Mouse (Mus musculus) liver, embryonic 14.5 days (tissue): ENCODE data around the gene Mitf. TPM values are rescaled to one million over a fixed set of nuclear protein-coding genes. Genes with fewer than 3 reads are reported as not detected.
A peak's percentile ranks its signal among the peaks of the same experiment; 100 is the strongest.

Experiments used
- ATAC-seq: fragments of 200-750 bp; cut with Nextera tagmentation; 2 replicates; pipeline ENCODE4 v1.8.0; 2017; ENCODE audit warnings: moderate number of reproducible peaks, mild to moderate bottlenecking, moderate library complexity; ENCODE audit not compliant: insufficient read depth
- DNase-seq, 3 experiments: peaks; one replicate each; pipeline ENCODE4 v3.0.0-alpha.2; 2012 to 2013; ENCODE audit warnings: low read depth in 3 of 3, low spot score in 3 of 3
- H3K27ac ChIP-seq: fragments of 300-500 bp; sonication (generic); 2 replicates; pipeline ENCODE4 v1.5.1; 2014; ENCODE audit warnings: moderate library complexity, mild to moderate bottlenecking, control low read depth, inconsistent platforms
- H3K27me3 ChIP-seq: fragments of 300-500 bp; sonication (generic); 2 replicates; pipeline ENCODE4 v1.6.1; 2014; ENCODE audit warnings: mild to moderate bottlenecking, low read length, moderate library complexity; ENCODE audit not compliant: control insufficient read depth, insufficient read depth
- H3K36me3 ChIP-seq: fragments of 300-500 bp; sonication (generic); replicated peaks from 2 replicates; pipeline ENCODE4 v1.6.1; 2014; ENCODE audit warnings: low read depth; ENCODE audit not compliant: control insufficient read depth, insufficient read depth
- H3K4me1 ChIP-seq, 2 experiments: fragments of 200-500 bp in 1 of 2; fragments of 300-500 bp in 1 of 2; sonication (generic) in 1 of 2; replicated peaks; 2 replicates each; pipeline ENCODE4 v1.6.1; 2012 to 2014; ENCODE audit warnings: antibody characterized with exemption in 1 of 2, inconsistent platforms in 1 of 2, low read length in 1 of 2; ENCODE audit not compliant: control insufficient read depth in 2 of 2, insufficient read depth in 2 of 2
- H3K4me2 ChIP-seq: fragments of 300-500 bp; sonication (generic); 2 replicates; pipeline ENCODE4 v1.6.1; 2014; ENCODE audit warnings: low read depth, mild to moderate bottlenecking, control low read depth, moderate library complexity
- H3K4me3 ChIP-seq, 2 experiments: fragments of 200-500 bp in 1 of 2; fragments of 300-500 bp in 1 of 2; sonication (generic) in 1 of 2; 2 replicates each; pipeline ENCODE4 v1.5.1; 2012 to 2014; ENCODE audit warnings: low read depth in 2 of 2, low read length in 2 of 2, mild to moderate bottlenecking in 2 of 2, control low read depth in 1 of 2, inconsistent platforms in 1 of 2, moderate library complexity in 1 of 2; ENCODE audit not compliant: insufficient read depth in 1 of 2
- H3K9ac ChIP-seq: fragments of 300-500 bp; sonication (generic); replicated peaks from 2 replicates; pipeline ENCODE4 v1.6.1; 2014; ENCODE audit warnings: mild to moderate bottlenecking, control low read depth, moderate library complexity
- H3K9me3 ChIP-seq: fragments of 300-500 bp; sonication (generic); 2 replicates; pipeline ENCODE4 v1.6.1; 2016; ENCODE audit warnings: low read length, mixed read lengths; ENCODE audit not compliant: control insufficient read depth
- CTCF ChIP-seq: IDR thresholded peaks from 2 replicates; pipeline ENCODE4 v1.5.1; 2016; ENCODE audit warnings: antibody characterized with exemption, low read depth, control low read depth
- EP300 ChIP-seq: IDR thresholded peaks from 2 replicates; pipeline ENCODE4 v1.6.1; 2016; ENCODE audit warnings: antibody characterized with exemption, low read depth
- WGBS: fragments of 180-500 bp; shearing (Covaris S2); extraction: QIAGEN DNeasy Blood & Tissue Kit; methylation state at CpG from one replicate; pipeline ENCODE4 v1.1.7; 2014; ENCODE audit not compliant: insufficient replicate concordance; 5-methylcytosine and 5-hydroxymethylcytosine counted together
- polyA plus RNA-seq, 2 experiments: library from polyadenylated mRNA; depleted of rRNA in 1 of 2; stranded (reverse) in 1 of 2; unstranded in 1 of 2; fragments of >200 nt; fragmentation: Nextera tagmentation in 1 of 2; extraction: Ambion mirVana in 1 of 2; gene quantifications; 2 replicates each; pipeline versions ENCODE4 v1.2.1 to v1.2.3; 2012 to 2014

Gene Mitf
- polyA plus RNA-seq (2012; rRNA removed), result 0.17 and 0.38 TPM in 2 replicates
- 0.25 and 0.37 TPM in 2 replicates for polyA plus RNA-seq (2014; fragmentation: Nextera tagmentation; extraction: Ambion mirVana)

GRCm38 (mm10) chr6:97806781-97807743, at the start of gene Mitf:
Gene Mitf (plus strand): TSS chr6:97807052.
- Histone ChIP-seq H3K27ac (no peak within 1 kb of the TSS), H3K9ac (peak within 1 kb of the TSS; percentile 66), H3K4me2 (peak within 1 kb of the TSS; percentile 65), H3K4me3 (peak within 1 kb of the TSS; percentile 63 to 74), H3K36me3 (no peaks in the 10 kb centered on the region), H3K27me3 (no peaks in the 10 kb centered on the region), H3K9me3 (no peaks in the 10 kb centered on the region), H3K4me1 (peaks cover 0 to 4% of the 10 kb centered on the region in 2 experiments; a peak in 1 of 4 replicates)
- ATAC-seq, result peak; percentile 97
- under 1% methylated on average over 51 of the region's 51 CpGs for WGBS
- peak; percentile 78 to 82 (median 81) for DNase-seq
- TF ChIP-seq CTCF (peak; percentile 1; the same call in 1 of the 2 replicates), EP300 (no peak)

- no peak for ATAC-seq
- H3K36me3 ChIP-seq, result no peaks in the 10 kb centered on the region
- WGBS, result 37% methylated on average over 2 of the region's 2 CpGs
- H3K4me1 ChIP-seq, result no peaks in the 10 kb centered on the region
- H3K4me2 ChIP-seq, result no peak overlapping the region
- H3K9me3 ChIP-seq, result no peaks in the 10 kb centered on the region
- H3K9ac ChIP-seq, result no peak overlapping the region
- H3K27ac ChIP-seq, result no peak overlapping the region
- no peak for TF ChIP-seq CTCF
- no peak for TF ChIP-seq EP300
- no peak for DNase-seq
- no peaks in the 10 kb centered on the region; the same call in 1 of the 2 replicates for H3K27me3 ChIP-seq
- H3K4me3 ChIP-seq, result no peak overlapping the region
Measured at GRCm38 (mm10) chr6:97757361-97757760, 49.5 kb upstream of the Mitf start.

- Histone ChIP-seq H3K36me3 (no peaks in the 10 kb centered on the region), H3K4me3 (no peak overlapping the region), H3K27me3 (no peaks in the 10 kb centered on the region; the same call in 1 of the 2 replicates), H3K9me3 (no peaks in the 10 kb centered on the region), H3K9ac (no peak overlapping the region), H3K27ac (no peak overlapping the region), H3K4me1 (no peaks in the 10 kb centered on the region), H3K4me2 (no peak overlapping the region)
- WGBS, result 46% methylated on average over 4 of the region's 4 CpGs
- ATAC-seq (no peak), DNase-seq (no peak)
- no peak for TF ChIP-seq CTCF
- TF ChIP-seq EP300, result no peak
Measured at GRCm38 (mm10) chr6:97758884-97759283, 48.0 kb upstream of the Mitf start.

GRCm38 (mm10) chr6:97759301-97759700, 47.6 kb upstream of the Mitf start:
- H3K27ac ChIP-seq, result no peak overlapping the region
- H3K9ac ChIP-seq, result no peak overlapping the region
- no peaks in the 10 kb centered on the region for H3K9me3 ChIP-seq
- H3K4me3 ChIP-seq, result no peak overlapping the region
- no peak overlapping the region for H3K4me2 ChIP-seq
- TF ChIP-seq EP300, result no peak
- peak; percentile 67 for TF ChIP-seq CTCF
- WGBS, result 15% methylated on average over 4 of the region's 4 CpGs
- DNase-seq (peak in 2 of 3 experiments; percentile 3 to 12), ATAC-seq (no peak)
- no peaks in the 10 kb centered on the region for H3K4me1 ChIP-seq
- no peaks in the 10 kb centered on the region for H3K36me3 ChIP-seq
- no peaks in the 10 kb centered on the region; the same call in 1 of the 2 replicates for H3K27me3 ChIP-seq

- no peak overlapping the region for H3K4me3 ChIP-seq
- DNase-seq (no peak), ATAC-seq (no peak)
- no peak overlapping the region for H3K27ac ChIP-seq
- no peak overlapping the region for H3K4me2 ChIP-seq
- no peak overlapping the region for H3K9ac ChIP-seq
- TF ChIP-seq CTCF, result no peak
- no peak for TF ChIP-seq EP300
- WGBS, result 12% methylated on average over 4 of the region's 4 CpGs
- no peaks in the 10 kb centered on the region; the same call in 1 of the 2 replicates for H3K27me3 ChIP-seq
- no peaks in the 10 kb centered on the region for H3K9me3 ChIP-seq
- H3K4me1 ChIP-seq, result no peaks in the 10 kb centered on the region
- H3K36me3 ChIP-seq, result no peaks in the 10 kb centered on the region
Measured at GRCm38 (mm10) chr6:97761326-97761725, 45.5 kb upstream of the Mitf start.
